Mouse (Mus musculus) hematopoietic stem cell, adult 5-6 weeks (primary cell): ENCODE results near the gene Pnma1. TPM values are rescaled to one million over a fixed set of nuclear protein-coding genes. Genes with fewer than 3 reads are reported as not detected.

Source experiments
- ATAC-seq, 2 experiments: fragments of 125-278 bp in 1 of 2; replicated peaks in 1 of 2; 2 replicates each; pipeline ENCODE4 v1.8.0; 2016 to 2017; ENCODE audit warnings: inconsistent platforms in 2 of 2, mild to moderate bottlenecking in 2 of 2, moderate number of reproducible peaks in 2 of 2, low read depth in 1 of 2, moderate TSS enrichment in 1 of 2; ENCODE audit not compliant: low FRiP score in 2 of 2, poor library complexity in 2 of 2, severe bottlenecking in 2 of 2, insufficient read depth in 1 of 2, low TSS enrichment in 1 of 2
- total RNA-seq: library from RNA; stranded (forward); fragments of 172-1452, 232-1000 nt; gene quantifications from 2 replicates; pipeline ENCODE4 v1.2.3, GENCODE M21; 2017

Pnma1 gene
- 0.94 and 2.0 TPM in 2 replicates for total RNA-seq

DNA sequence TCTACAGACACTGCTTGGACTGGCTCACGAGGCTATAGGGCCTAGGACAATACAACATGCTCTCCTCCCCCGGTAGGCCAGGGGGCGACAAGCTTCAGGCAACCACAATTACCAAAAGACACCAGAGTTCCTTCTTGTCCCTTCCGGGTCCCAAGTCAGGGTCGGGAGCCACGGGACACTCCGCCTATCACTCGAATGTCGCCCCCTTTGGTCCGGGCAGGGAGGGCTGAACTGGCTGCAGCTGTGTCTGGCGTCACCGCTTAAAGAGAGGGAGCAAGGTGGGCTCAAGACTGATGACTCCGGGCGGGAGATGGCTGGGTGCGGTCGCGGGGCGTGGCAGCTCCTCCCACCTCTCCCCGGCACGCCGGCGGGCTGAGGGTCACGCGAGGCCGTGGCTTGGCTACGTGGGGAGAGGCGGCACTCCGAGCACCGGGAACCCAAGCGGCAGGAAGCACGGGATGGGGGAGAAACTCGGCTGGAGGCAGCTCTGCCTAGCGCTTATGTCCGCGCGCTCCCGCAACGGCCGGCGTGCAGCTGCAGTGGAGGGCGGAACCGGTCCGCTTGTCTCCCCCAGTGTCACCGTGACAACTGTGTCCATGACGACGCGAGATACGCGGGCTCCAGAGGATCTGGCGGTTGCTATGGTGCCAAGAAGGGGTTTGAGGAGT, at the start of gene Pnma1:
Gene Pnma1 (minus strand): TSS at position 536 of the 668 bp plus-strand sequence.
- ATAC-seq, result peak; percentile 61 to 71

DNA sequence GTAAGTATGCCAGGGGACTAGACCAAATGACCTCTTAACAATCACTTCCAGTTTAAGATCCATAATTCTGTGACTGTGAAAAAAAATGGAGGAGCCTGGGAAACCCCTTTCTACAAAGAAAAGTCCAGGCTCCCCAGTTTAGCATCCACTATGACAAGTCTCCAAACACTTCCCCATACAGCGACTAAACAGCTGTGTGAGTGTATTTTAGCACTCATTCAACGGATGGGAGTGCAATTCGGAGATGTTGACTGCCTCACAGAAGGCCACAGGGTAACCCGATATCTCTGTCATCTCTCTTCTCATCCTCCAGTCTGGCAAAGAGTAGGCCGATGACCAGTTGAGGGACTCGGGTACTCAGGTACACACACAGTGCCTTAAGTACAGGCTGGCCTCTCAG, 46.9 kb upstream of the Pnma1 start:
- ATAC-seq, result no peak

DNA sequence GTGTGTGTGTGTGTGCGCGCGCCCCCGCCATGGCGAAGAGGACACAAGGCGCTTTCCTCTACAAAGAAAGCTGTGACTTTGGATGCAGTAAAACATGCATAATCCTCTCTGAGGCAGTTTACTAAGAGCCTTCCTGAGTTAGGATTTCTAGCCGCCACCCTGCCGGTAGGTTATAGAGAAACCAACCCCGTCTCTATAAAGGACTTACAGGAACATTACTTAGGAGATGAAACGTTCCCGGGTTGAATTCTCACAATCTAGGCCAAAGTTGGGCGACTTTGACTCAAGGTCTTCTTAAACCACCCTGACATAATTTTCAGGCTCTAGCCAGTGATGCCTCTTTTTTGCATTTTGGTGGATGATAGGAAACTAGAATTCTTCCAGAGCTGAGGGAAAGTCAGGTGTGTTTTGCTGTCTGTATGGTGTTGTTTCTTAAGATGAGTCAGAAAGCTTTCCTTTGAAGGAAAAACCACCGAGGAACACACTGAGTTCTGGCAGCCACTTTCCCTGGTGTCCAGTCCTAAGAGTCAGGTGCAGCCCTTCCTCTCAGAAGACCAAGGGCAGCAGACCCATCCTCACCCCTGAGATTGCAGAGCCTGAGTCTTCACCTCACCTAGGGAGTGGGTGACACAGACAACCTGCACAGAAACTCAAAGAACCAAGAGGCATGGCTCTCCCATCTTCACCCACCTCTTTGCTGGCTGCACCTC, 46.3 kb upstream of the Pnma1 start:
- no peak for ATAC-seq

DNA sequence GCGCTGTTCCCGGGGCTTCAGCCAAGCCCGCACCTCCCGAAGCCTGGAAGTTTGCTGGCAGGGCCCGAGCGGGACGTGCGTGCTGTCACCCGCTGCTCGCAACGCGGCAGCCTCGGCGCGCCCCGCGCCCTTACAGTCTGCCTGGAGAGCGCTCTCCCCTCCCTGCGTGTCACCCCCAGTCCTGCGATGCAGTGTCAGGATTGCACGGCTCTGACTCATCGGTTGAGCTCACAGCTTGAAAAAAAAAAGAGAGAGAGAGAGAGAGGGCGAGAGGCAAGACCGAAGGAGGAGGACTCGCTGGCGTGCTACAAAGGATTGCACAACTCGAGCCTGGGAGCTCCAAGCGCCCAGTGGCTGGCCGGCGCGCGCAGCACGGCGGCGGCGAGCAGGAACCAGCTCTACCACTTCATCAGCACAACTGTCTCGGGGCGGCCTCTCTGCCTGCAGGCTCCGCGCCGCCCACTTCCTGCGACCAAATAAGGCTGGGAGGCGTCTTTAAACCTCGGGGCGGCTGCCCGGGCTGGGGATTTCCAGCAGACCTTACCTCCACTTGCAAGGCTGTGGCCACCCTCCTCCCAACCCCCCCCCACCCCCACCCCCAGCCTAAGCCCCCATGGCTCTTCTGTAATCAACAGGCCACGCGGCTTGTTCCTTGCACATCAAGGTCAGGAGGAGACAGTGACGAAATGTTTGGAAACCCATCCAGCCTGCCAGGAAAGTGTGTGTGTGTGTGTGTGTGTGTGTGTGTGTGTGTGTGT, 45.5 kb upstream of the Pnma1 start:
- ATAC-seq, result peak; percentile 79 to 90

DNA sequence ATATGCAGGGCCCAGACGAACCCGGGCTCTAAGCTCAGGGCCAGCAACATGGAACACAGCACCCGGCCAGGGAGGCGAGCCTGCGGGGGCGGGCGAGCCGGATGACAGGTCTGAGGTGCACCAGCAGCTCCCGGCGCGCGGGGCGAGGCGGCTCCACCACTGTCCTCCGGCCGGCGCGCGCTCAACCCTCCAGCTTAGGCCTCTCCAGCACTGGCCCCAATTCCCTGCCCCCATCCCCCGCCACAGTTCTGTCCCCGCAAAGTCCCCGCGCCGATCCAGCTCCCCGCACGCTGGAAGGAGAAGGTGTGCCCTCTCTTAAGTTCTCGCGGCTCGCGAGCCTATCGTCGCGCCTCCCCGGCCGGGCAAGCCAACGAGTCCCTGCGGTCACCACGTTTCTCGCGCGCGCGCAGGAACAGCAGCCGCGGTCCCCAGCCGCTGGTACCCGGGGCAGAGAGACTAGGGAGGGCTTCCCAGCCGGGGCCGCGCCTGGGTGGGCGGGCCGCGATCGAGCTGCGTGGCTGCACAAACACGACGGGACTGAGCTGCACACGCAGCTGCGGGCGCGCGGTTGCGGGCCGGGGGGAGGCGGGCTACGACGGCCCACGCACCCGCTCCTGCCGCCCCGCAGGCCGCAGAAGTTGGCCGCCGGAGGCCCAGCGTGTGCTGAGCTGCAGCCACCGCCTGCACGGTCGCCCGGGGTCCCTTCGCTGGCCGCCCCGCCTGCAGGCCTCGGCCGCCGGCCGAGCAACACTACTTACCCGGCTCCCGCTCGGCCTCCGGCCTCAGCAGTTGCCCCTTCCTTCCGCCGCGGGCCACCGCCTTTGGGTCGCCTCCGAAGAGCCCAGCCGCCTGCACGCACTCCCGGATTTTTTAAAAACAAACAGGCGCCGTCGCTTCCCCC, 44.7 kb upstream of the Pnma1 start:
- peak; percentile 4 to 36; a peak in 2 of 4 replicates for ATAC-seq

DNA sequence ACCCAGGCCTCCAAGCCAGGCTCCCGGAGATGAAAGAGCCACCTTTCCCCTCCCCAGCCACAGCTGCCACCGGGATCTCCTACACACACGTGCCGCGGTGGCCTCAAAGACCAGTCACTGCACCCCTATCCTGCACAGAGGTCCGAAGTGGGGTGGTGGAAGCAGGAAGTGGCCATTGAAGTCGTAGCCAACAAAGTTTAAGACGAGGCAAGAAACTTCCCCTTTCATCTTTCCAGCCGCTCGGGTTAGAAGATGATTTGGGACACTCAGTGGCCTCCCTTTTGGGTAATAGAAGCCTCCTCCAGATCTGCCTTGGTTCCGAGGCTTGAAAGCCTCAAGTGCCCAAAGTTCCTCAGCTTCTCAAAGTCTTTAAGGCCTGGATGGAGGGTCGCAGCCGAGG, 44.0 kb upstream of the Pnma1 start:
- no peak for ATAC-seq

DNA sequence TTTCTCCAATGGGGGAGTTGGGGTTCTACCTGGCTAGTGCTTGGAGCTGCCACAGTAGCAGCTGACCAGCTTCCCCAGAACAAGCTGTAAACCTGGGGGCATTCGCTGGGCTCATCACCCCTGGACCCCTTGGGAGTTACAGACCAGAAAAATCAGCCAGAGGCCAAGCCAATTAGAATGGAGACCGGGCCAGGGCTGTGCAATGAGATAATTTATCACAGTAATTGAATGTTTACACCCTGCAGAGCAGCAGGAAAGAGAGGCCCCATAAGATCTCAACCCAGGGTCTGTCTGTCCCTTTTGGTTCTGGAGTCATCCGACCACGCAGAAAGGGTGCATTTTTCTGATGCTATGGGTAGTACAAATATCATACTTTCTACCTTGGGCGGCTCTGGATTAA, 43.5 kb upstream of the Pnma1 start:
- ATAC-seq, result no peak

DNA sequence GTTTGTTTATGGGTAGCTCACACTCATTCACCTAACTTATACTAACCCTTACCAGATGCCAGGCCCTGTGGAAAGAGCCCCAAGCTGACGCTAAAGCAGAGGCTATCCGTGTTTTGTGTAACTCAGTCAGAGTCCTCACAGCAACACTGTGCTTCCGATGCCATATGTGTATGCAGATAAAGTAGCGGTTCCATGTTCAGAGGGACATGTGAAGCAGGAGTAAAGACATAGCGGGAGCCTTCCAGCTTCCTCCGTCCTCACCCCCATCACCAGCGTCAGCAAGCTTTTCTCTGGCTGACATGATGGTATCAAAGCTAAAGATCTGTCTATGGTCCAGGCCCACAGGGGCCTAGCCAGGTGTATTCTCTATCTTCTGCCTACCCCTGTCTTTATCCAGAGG, 42.9 kb upstream of the Pnma1 start:
- no peak for ATAC-seq

DNA sequence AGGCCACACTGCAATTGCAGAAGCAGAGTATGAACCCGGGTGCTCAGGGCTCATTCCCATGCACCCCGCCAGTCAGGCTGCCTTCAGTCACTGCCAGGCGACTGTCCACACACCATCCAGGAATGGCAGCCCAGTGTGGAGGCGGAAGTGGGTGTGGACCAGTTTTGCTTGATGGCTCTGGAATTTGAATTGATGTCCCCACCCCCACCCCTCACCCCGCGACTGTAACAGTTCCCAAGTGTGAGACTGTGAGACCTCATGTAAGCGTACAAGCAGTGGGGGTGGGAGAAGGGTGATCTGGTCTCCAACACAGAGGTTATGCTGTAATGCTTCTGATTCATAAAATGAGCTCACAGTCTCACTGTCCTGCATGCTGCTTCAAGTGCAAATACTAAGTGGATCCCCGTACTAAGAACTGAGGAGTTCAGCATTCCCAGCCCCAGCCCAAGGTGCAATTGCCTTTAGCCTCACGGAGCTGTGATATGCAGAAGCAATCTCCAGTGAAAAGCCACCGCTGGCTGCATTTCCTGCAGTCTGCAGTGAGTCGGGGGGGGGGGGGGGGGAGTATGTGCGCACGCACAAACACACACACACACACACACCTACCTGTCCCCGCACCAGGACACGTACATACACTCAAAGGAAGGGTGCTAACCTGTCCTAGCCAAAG, 42.0 kb upstream of the Pnma1 start:
- ATAC-seq, result no peak

DNA sequence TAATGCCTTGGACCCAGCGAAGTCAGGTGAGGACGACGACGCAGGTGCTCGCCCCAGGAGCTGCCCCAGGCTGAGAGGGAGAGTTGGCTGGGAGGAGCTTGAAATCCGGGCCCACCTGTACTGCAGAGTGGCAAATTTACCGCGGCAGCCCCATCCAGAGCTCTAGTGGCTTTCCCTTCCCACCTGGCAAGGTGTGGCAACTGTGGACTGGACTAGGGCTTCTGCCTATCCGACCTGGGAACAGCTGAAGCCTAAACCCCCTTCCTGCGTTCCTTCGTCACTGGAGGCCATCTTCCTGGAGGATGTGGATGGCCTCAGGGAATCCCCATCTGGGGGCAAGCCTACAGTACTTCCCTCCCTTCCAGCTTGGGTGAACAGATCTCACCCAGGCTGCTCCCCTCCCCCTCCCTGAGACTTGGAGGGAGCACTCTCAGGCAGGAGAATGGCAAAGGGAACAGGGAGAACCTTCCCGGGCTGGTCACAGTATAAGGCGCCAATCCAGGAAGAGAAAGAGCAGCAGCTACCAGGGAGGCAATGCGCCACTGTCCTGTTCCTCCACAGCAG, 40.7 kb upstream of the Pnma1 start:
- ATAC-seq, result no peak

DNA sequence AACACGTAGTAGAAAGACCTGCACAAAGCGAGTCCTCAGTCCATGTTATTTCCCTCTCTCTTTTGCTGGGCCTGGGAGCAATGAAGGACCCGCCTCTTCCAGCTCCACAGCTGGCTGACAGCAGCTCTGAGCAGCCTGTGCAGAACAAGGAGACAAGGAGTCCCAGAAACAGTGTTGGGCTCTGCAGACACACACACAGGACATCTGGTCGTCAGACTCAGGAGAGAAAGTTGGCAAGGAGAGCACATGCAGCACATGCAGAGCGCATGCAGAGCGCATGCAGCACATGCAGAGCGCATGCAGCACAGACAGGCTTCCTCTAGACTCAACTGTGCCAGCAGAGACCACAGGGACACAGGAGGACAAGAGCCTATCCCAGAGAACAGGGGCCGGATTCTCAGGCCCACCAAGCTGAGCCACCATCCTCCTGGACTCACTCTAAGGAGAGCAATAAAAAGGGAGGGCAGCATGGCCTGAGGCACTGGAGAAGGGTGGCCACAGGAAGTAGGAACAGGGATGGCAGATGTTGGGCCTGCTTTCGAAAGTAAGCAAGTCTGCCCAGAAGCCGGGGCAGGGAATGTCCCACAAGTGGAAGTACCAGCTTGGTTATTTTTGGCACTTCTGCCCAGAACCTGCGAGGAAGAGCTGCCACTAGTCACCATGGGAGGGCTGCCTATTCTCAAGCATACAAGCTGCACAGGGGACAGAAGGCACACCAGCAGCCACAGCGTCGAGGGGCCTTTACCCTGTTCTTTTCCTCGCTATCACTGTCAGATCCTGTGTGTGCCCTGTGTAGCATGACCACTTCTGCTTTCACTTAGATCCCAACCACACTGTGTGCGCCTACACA, 39.7 kb upstream of the Pnma1 start:
- ATAC-seq, result peak; percentile 72 to 81

DNA sequence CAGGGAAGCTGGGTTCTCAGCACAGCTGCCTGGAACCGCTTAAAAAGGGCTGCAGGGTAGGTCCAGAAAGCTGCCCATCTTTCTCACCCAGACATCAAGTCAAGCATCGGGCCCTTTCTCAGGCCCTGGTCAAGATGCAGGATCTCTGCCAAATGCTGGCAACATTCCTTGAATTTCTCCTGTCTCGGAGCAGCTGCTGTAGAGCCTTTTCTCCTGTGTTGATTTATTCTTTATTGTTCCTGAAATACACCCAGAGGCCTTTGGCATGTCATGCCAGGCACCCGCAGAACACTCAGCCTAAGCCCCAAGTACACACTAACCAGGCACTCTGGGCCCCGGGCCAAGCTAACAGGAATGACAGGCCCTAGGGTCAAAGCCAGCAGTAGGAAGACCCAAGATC, 38.7 kb upstream of the Pnma1 start:
- ATAC-seq, result no peak

DNA sequence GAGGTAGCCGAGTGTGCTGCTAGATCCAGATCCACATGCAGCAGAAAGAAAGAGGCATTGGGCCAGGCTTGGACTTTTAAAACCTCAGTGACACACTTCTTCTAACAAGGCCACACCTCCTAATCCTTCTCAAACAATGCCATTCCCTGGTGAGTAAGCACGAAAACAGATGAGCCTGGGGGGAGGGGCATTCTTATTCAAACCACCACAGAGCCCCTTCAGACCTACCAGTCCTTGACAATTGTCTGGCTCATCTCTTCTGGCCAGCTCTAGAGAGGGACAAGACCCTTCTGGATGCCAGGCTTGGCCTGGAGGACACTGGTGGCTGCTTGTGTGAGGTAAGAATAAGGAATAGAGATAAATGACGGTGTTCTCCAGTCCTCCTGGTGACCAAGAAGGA, 38.2 kb upstream of the Pnma1 start:
- ATAC-seq, result no peak

DNA sequence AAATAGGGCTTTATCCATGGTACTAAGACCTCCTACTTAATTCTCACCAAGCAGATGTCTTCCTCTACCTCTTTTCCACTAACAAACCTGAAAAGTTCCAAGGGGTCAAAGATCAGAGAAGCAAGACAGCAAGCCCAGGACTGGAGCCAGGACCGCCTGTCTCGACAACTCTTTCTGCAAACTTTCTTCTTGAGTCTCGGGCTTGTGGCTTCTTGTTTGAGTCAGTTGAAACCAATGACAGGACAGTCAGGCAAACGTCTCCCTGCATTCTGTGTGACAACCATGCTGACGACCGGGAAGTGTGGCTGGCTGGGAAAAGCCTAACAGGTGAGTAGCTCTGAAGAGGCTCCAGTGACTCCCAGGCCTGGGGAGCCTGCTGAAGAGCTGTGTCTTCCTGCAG, 37.3 kb upstream of the Pnma1 start:
- no peak for ATAC-seq

DNA sequence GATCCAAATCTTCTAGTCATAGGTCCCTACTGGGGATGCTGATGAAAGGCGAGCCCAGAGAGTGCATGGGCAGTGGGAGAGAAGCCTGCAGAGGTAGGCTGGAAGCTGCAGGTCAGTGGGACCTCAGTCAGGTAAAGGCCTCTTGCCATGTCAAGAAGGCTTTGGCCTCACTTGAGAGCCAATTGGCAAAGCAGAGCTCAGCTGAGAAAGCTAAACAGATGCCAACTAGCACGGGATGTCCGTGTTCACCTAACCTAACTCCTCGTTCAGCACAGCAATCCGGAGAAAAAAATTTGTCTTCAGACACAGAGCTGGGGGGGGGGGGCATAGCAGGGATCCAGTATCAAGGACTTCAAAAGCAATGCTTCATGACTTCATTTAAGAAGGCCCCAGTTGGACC, 36.7 kb upstream of the Pnma1 start:
- ATAC-seq, result no peak

DNA sequence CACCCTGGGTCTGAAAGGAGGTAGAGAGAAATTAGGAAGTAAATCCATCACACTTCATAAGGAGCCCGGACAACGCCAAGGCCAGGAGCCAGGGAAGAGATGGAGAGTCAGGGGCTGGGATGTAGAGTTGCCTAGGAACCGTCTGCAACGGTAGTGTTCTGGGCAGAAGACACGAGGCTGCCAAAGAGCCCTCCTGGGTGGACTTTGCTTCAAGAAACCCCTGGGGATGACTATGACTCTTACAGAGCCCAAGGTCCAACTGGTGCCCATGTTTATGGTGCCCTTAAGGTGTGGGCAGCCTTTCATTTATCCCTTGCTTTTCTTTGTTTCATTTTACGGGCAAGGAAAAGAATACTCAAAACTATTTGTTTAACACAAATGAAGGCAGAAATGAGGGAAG, 33.7 kb upstream of the Pnma1 start:
- ATAC-seq, result no peak
